Mouse (Mus musculus): ENCODE measurements around the gene Erich2. TPM values are rescaled to one million over a fixed set of nuclear protein-coding genes. Genes with fewer than 3 reads are reported as not detected.

Gene Erich2
- total RNA-seq, 1 experiment from 2014 or later = not detected

DNA sequence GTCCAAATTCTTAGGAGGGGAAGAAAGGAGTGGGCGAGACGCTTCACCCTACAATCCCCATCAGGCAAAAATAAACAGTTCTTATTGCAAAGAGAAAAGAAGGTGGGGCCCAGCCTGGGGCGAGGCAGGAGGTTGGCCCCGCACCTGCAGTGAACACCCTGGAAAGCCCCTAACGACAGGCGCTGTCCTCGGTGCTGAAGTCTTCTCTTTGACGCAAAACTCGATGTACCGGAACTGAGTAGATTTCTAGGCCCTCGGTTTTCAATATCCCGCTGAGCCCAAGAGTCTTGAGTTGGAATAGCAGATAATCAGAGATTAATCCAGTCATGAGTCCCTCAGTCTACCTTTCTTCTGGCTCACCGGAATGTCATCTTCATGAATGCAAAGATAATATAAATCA is 50.9 kb downstream of the Erich2 start:
- peak; percentile 70 for ATAC-seq (ENCODE audit: extremely low read depth, insufficient number of reproducible peaks, low FRiP score, poor library complexity, severe bottlenecking)

DNA sequence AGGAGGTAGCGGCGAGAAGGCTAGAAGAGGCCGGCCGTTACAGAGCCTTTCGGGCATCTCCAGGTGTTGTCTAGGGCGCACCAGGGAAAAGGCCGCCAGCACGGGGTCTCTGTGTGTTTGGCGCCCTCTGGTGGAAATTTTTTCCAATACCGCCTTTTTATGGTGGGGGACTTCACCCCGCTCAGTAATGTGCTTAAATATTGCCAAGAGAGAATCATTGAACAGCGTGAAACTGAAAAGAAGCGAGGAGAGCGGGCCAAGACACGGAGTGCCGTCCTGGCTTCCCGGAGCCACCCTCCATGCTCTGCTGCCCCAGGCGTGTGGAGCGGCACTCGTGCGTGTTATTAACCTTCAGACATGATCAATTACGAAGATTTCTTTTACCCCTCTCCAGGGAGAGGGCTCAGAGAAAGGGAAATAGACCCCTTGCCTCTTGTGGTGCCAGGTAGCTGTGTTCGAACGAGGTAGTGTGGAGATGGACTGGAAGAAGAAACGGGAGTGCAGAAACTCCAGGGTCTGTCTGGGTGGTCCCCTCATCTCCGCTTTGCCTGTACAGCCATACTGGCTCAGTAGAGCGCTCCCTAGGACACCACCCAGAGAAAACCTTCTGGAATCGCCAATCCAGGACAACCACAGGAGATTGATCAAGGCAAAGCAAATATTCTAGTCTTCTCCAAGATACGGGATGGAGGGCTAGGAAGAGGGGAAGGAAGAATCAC is 52.6 kb downstream of the Erich2 start:
- no peak for ATAC-seq (ENCODE audit: extremely low read depth, insufficient number of reproducible peaks, low FRiP score, poor library complexity, severe bottlenecking)

DNA sequence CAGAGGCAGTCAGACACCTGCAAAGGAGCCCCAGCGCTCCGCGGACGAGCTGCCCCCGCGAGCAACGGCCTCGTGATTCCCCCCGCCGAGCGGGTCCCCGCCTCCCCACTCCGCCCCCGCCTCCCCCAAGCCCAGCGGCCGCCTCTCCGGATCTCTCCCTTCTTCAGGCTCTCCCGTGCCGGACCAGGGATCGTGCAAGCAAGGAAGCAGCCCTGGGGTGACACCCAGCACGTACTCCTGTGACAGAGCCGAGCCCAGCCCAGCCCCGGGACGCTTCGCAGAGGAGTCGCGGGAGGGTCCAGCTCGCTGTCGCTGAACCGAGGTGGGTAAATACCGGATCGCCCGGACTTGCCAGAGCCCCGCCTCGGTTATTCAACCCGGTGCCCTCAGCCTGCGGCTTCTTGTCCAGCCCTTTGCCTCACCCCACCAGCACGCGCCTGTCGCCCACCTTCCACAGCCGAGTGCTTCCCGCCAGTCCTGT is 53.4 kb downstream of the Erich2 start:
- ATAC-seq (ENCODE audit: extremely low read depth, insufficient number of reproducible peaks, low FRiP score, poor library complexity, severe bottlenecking) = no peak

DNA sequence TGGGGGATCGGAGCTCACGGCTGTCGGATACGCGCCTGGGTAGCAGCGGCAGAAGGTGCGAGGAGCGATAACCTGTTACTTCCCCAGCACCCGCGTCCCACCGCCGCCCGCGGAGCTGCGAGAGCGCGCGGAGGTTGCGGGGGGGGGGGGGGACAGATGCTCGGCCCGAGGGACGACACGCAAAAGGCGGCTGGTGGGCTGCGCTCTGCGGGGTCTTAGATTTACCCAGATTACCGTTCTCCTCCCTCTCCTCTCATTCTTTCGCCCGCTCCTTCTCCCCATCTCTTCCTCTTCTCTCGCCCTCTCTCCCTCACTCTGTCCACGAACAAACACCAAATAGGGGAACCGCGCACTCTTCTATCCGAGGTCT is 54.0 kb downstream of the Erich2 start:
- ATAC-seq (ENCODE audit: extremely low read depth, insufficient number of reproducible peaks, low FRiP score, poor library complexity, severe bottlenecking) = no peak

DNA sequence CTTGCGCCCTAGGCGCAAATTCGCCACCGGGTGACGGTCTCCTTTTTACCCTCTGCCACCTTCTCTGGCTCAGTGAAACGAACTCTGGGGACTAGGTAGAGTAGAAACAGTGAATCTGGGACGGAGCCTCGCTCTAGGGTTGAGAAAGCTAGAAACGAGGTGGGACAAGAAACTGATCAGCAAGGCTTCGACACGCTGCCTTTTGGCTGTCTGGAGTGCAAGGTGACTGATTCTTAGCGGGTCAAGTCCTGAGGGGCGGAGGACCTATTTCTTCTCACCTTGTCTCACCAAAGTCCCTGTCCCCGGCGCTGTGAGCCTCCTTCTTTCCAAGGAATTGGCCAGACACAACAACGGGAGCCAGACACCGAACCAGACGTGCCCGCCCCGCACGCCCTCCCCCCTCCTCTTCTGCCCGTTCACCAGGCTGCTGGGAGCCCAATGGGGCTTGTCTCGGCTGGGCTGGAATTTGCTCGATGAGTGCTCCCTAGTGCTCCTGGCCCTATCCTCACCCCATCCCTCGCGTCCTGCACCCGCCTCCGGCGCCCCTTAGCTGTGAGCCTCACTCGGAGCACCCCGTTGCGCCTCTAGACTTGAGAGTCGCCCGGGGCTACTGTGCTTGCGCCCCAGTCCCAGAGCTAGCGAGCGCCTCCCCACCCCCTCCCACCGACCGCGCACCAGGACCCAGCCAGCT is 54.5 kb downstream of the Erich2 start:
- ATAC-seq (ENCODE audit: extremely low read depth, insufficient number of reproducible peaks, low FRiP score, poor library complexity, severe bottlenecking) = no peak

DNA sequence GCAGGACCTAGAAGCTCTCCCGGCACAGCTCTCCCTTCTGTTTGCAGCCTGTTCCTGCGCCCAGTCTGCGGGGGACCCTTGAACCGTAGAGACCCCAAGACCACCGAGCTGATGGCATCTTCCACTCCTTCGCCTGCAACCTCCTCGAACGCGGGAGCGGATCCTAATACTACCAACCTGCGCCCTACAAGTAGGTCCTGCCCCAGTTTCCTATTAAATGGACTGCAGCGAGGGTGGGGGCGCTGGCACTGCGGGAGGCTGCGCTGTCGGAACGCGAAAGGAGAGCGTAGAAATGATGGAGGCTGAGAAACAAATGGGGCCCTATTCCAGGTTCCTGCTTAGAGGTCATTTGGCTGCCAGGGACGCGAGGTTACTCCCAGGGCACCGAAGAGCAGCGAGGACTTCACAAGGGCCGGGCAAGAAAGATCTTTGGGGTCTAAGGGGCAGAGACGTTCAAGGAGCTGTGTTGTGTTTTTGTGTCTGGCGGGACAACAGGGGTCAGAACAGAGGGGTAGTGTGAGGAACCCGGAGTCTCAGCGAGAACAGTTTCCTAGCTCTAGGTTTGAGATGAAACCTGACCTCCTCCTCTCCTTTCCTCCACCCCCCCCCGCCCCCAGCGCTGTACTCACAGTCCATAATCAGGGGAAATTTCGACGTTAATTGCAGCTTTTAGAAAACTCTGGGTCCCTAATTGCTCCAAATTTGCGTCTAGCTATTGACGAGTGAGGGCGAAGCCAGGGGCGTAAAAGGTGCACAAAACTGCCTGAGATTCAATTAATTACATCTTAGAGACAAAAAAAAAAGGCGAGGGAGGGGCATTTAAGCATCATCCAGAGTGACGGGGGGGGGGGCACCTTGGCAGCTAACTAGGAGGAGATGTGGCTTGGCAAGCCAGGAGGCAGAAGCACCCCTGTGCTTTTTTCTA is 55.4 kb downstream of the Erich2 start:
- ATAC-seq (ENCODE audit: extremely low read depth, insufficient number of reproducible peaks, low FRiP score, poor library complexity, severe bottlenecking) = no peak

DNA sequence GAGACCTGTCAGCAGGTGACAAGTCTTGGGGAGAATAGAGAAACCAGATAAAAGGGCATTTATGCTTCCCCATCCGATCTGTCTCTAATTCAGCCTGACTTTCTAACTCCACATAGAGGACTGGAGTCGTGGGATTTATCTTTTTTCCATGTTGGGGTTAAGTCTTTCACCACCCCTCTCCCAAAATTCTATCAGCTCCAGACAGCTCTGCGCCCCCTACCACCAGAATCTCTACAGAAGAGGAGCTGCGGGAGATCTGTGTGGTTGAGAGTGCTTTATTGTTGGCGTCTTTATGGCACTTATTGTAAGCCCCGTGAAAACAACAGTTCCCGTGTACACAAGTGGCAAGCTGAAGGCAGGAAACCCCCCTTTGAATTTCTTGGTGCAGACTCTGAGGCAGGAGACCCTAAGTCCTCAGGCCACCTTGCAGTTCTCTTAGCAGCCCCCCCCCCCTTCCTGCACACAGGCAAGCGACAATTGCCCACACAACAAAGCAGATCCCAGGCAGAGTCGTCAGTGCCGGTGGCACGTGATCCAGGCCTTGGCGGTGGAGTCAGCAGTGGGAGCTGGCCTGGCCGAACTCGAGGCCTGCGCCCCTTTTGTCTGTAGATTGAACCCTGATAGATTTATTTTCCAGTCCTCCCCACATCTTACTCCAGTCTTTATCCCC is 56.2 kb downstream of the Erich2 start:
- ATAC-seq (ENCODE audit: extremely low read depth, insufficient number of reproducible peaks, low FRiP score, poor library complexity, severe bottlenecking) = no peak

DNA sequence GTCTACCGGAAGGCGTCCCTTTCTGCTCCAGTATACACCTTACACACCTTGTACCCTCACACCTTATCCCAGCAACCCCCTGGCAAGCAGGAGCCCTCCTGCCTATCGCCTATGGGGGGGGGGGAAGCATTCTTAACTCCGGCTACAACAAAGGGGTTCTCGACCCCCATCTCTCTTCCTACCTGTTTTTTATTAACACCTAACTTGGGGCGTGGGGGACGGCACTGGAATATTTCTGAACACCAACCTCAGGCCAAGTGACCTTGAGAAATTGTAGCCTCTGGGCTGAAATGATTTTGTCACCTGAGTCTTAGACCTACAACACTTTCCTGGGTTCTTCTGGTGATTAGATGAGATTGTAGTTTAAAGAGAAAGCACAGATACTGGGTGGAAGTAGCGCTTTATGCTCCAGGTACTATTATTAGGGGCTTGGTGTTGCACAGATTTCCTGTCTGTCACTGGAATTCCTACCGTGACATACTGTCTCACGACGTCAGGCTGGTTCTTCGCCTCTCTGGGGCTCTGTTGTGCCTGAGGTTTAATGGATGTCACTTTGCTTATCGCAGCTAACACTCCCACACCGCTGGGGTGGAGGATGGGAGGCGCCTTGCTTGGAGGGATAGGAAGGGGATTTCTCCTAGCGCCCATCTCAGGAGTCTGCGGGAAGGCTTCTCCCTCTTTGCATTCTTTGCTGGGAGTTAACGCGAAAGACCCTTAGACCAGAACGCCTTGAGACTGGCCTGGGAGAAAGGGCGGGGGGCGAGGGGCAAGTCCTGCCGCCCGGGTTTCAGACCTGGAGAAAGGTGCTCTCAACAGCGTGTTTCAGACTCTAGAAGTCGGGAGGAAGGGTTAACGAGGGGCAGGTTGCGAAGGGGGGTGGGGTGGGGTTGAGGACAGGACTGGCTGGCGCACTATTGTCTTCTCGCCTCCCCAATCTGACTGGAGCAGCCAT is 57.3 kb downstream of the Erich2 start:
- no peak for ATAC-seq (ENCODE audit: extremely low read depth, insufficient number of reproducible peaks, low FRiP score, poor library complexity, severe bottlenecking)

DNA sequence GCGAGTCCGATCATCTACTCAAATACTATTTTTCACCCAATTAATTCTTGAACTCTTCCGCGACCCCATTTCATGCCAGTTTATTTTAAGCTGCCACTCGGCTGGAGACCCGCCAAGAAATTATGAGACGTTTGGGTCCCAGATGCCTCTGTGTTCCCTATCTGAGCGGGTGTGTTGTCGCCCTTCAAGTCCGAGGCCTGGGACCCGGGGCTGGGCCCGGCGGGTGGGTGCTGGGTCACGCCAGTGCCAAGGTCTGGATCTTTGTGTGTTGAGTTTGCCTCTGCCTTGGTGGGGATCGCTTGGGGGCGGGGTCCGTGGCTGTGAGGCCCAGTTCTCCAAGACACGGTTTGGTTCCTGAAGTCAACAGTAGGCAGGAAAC is 58.0 kb downstream of the Erich2 start:
- ATAC-seq (ENCODE audit: extremely low read depth, insufficient number of reproducible peaks, low FRiP score, poor library complexity, severe bottlenecking) = no peak

DNA sequence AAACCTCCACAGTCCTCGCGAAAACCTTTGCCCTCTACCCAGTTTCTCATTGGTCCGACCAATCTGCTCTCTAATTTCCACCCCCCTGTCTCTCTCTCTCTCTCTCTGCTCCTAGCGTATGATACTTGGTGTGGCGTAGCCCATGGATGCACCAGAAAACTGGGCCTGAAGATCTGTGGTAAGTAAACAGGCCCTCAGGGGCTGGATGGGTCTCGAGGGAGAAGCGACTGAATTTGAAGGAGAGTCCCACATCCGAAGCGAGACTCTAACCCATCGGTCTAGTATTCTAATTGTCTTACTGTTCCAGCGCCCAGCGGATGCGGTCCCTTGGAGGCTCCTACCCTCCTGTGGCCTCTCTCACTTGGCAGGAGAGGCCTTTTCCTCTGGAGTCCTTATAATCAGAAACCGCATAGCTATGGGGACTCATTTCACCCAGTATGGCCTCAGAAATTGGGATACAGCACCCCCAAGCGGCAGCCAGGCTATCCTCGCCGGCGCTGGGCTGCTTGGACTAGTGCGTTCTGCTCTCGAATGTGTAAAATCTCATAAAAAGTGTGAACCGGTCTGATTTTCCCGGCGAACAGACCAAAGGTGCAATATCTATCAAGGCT is 58.6 kb downstream of the Erich2 start:
- peak; percentile 47; the same call in 1 of the 2 replicates for ATAC-seq (ENCODE audit: extremely low read depth, insufficient number of reproducible peaks, low FRiP score, poor library complexity, severe bottlenecking)

DNA sequence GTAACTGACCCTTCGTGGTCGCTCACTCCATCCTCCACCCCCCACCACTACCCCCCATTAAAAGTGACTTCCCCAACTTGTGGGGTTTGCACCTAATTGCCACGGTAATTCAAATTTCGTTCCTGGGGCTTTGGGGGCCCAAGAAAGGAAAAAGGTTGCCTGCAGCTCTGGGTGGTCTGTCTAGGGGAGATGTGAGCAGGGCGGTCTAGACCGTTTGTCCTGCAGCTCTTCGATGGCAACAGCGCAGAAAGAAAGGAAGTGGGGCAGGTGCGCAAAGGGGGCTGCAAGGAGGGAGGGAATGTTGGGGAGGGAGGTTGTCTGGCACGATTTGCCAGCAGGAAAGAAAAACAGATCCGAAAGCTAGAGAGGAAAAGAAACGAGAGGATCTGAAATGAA is 59.1 kb downstream of the Erich2 start:
- ATAC-seq (ENCODE audit: extremely low read depth, insufficient number of reproducible peaks, low FRiP score, poor library complexity, severe bottlenecking) = no peak

DNA sequence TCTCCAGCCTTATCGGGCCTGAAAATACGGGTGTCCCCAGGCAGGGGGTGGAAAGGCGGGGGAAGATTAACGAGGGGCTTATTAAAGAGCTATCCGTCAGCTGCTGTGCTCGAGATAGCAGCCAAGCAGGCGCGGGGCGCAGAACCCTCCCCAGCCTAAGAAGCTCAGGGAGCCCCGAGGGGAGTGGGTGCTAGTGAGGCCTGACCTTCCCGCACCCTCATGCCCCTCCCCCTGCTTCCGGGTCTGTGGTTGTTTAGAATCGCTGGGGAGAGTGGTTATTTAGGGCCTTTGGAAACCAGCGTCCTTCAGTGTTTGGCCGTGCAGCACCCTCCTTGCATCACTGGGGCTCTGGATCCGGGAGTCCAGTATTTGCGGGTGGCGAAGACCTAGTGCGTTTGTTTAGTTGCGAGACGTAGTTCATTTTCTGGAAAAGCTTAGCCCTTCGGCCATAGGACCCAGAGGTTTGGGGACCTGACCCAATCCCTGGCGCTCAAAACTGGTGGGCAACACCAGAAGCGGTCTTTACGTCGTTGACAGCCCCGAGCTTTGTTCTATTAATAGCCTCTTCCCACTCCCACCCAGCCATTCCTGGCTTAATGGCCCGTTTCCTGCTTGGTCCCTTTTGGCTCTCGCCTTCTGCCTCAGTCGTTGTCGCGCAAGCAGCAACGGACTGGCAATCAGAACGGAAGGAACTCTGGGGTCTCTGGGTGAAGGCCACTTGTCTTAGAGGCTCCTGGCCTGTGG is 59.8 kb downstream of the Erich2 start:
- no peak for ATAC-seq (ENCODE audit: extremely low read depth, insufficient number of reproducible peaks, low FRiP score, poor library complexity, severe bottlenecking)

DNA sequence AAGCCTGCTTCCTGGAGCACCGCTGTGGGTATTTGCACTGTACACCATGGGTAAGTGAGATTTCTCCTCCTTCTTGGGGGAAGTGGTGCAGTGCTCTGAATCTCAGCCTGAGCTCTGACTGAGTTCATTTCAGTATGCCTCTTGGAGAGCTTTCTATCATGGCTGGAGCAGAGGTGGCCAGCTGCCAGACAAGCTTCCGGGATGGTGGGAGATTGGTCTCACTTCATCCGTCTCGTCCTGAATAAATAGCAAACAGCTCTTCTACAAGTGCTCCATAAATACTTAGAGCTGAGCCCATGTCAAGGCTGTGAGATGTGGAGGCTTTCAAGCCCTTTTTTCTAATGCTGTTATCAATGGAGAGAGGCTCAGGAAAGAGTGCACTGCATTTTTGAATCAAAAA is 63.1 kb downstream of the Erich2 start:
- no peak for ATAC-seq (ENCODE audit: extremely low read depth, insufficient number of reproducible peaks, low FRiP score, poor library complexity, severe bottlenecking)

DNA sequence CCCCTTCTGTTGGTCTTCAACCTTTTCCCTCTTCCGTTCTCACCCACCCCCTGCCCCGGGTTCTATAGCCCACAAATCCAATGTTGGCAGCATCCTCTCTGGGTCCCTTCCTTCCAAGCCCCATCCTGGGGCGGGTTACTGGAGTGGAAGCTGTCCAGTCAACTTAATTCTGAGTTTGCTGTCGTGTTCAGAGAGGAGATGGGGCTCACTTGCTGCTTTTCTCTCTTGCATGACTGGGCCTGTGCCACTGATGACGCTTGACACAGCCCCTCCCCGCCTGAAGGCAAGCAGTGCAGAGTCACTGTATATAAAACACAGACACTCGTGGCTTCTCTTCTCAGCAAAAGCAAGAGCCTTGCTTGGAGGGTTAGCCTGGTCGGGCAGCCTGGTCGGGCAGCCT is 63.6 kb downstream of the Erich2 start:
- ATAC-seq (ENCODE audit: extremely low read depth, insufficient number of reproducible peaks, low FRiP score, poor library complexity, severe bottlenecking) = no peak

DNA sequence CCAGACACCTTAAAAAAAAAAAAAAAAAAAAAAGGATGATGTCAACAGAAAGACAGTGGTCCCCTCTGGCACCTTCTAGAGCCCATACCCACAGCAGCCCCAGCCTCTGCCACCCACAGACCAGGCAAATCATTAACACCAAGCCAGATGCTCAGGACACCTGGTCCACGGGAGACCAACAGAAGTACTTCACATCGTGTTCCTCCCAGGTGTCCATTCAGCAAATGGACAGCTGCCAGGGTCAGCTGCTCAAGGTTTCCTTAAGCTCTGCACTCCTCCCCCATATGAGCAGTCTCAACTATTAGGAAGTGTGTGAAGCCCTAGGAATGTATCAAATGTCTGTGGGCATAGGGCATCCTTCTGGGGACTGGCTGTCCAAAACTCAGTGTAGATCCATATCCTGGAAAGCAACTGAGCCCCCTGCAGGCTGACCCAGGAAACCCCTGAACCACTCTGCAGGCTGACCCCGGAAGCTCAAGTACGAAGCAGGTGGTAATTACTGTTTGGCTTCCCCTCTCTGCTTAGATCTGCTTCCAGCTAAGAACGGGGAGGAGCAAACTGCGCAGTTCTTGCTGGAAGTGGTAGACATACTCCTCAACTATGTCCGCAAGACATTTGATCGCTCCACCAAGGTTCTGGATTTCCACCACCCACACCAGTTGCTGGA is 65.1 kb downstream of the Erich2 start:
- ATAC-seq (ENCODE audit: extremely low read depth, insufficient number of reproducible peaks, low FRiP score, poor library complexity, severe bottlenecking) = no peak

DNA sequence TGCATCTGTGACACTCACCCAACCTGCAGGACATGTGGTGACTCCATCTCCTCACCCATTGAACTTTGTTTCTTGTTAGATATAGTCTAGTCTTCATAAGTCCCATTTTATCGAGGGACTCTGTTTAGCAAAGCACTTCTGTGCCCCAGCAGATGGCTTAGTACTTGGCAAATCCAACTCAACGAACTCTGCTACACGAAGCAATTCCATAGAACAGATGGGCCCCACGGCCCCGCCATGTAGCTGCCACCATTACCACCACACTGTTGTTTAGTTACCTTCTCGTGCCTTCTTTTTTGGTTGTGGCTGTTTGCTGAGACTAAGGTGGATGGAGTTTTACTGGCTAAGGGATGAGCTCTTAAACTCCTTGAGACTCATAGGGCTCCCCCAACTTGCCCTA is 79.6 kb downstream of the Erich2 start:
- no peak for ATAC-seq (ENCODE audit: extremely low read depth, insufficient number of reproducible peaks, low FRiP score, poor library complexity, severe bottlenecking)
